Mouse (Mus musculus): ENCODE results near the gene Lamc2.

The Lamc2 gene

GRCm38 (mm10) chr1:153126491-153127381 lies 59.5 kb downstream of the Lamc2 start:
- DNase-seq, result no peak

GRCm38 (mm10) chr1:153125287-153126275 lies 60.7 kb downstream of the Lamc2 start:
- peak; percentile 21 to 39 for DNase-seq

DNA sequence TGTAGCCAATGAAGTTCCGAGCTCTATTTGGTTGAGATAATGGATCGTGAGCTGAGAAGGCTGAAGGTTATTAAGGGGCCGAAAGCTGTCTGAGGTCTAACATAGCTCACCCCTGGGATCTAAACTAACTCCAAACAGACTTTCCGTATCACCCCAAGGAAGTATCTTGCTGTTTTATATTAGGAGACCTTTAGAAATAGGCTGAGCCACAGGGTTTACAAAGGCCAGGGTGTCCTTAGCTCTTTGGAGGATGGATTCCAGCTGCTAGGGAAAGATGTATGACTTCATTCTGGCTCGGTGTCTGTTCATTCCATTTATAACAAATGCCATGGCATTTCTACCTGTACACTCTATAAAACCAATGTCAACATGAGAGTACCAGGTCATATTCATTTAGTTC lies 61.7 kb downstream of the Lamc2 start:
- no peak for DNase-seq

GRCm38 (mm10) chr1:153122764-153123163 lies 63.5 kb downstream of the Lamc2 start:
- DNase-seq, result no peak

DNA sequence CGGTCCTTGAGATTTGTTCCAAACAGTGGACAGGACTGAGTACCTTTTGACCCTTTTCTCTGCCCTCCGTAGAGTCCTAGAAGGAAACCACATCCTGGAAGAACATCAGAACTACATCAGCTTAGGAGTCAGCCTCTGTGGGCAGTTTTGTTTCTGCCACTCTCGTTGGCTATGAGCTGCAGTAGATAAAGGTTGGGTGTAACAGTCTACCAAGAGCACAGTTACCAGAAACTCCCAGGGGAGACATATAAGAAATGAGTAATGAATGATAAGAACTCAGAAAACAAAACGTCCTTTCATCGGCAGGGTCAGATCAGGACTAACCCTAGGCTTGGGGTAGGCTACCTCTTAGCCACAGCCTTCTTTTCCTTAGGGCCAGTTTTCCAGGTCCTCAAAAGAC lies 64.9 kb downstream of the Lamc2 start:
- DNase-seq, result no peak

- DNase-seq, result no peak
Measured at GRCm38 (mm10) chr1:153120544-153120943, 65.7 kb downstream of the Lamc2 start.

- no peak for DNase-seq
Measured at GRCm38 (mm10) chr1:153115315-153115714, 70.9 kb downstream of the Lamc2 start.

DNA sequence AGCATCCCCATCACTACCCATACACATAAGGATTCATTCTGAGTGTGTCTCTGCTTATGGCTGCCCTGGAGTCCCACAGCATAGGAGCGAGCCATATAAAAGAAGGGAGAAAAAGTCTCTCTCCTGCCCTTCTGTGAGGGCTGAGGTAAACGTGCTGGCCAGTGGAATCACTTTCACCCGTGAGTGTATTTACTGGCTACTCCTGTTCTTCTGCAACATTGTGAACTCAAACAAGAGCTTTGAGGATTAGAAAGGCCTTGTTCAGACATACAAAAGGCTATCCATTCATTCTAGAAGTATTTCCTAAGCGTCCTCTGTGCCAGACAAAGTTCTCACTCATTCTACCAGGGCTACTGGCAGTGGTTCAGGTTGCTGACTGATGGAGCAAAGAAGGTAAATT lies 74.7 kb downstream of the Lamc2 start:
- DNase-seq, result no peak

- DNase-seq, result no peak
Measured at GRCm38 (mm10) chr1:153109836-153110235, 76.4 kb downstream of the Lamc2 start.

- no peak for DNase-seq
Measured at GRCm38 (mm10) chr1:153109346-153109745, 76.9 kb downstream of the Lamc2 start.

DNA sequence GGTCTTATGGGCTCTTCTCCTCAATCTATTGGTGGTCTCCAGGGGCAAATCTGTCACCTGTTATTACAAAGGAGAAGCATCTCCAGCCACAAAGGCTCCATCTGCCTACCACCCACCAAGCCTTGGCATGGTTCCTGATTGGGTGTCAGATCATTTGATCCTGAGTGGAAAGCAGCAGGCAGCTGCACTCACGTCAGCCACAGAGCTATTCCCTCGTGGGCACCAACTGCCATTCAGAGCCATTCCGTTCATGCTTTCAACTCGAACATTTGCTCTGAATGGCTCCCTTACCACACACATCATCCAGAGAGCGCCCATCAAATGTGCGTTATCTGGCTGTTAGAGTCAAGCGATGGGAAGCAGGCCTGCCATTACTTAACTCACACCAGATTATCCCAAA lies 78.4 kb downstream of the Lamc2 start:
- DNase-seq, result no peak

GRCm38 (mm10) chr1:153104804-153105203 lies 81.4 kb downstream of the Lamc2 start:
- no peak for DNase-seq

GRCm38 (mm10) chr1:153103186-153103554 lies 83.1 kb downstream of the Lamc2 start:
- DNase-seq, result no peak

- DNase-seq, result no peak
Measured at GRCm38 (mm10) chr1:153102296-153103185, 83.7 kb downstream of the Lamc2 start.

- DNase-seq, result peak; percentile 38 to 76
Measured at GRCm38 (mm10) chr1:153101327-153101880, 84.8 kb downstream of the Lamc2 start.

DNA sequence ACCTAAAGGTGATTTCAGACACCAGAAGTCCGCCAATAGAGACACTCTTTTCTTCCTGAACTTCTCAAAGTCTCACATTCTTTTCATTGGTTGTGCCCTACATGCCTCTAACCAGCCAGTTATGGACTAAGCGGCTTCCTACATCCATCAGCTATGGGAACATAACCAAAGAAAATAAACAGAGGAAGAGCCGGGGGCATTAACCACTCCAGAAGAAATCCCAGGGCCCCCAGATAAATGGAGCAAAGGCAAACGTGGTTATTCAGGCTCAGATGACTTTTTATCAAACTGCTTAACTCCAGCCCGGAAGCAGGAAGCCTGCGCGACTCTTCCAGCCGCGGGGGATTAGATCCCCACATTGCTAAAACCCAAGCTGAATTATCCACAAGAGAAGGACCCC lies 85.3 kb downstream of the Lamc2 start:
- no peak for DNase-seq

GRCm38 (mm10) chr1:153098586-153098985 lies 87.7 kb downstream of the Lamc2 start:
- no peak for DNase-seq

GRCm38 (mm10) chr1:153097017-153097675 lies 89.1 kb downstream of the Lamc2 start:
- no peak for DNase-seq

DNA sequence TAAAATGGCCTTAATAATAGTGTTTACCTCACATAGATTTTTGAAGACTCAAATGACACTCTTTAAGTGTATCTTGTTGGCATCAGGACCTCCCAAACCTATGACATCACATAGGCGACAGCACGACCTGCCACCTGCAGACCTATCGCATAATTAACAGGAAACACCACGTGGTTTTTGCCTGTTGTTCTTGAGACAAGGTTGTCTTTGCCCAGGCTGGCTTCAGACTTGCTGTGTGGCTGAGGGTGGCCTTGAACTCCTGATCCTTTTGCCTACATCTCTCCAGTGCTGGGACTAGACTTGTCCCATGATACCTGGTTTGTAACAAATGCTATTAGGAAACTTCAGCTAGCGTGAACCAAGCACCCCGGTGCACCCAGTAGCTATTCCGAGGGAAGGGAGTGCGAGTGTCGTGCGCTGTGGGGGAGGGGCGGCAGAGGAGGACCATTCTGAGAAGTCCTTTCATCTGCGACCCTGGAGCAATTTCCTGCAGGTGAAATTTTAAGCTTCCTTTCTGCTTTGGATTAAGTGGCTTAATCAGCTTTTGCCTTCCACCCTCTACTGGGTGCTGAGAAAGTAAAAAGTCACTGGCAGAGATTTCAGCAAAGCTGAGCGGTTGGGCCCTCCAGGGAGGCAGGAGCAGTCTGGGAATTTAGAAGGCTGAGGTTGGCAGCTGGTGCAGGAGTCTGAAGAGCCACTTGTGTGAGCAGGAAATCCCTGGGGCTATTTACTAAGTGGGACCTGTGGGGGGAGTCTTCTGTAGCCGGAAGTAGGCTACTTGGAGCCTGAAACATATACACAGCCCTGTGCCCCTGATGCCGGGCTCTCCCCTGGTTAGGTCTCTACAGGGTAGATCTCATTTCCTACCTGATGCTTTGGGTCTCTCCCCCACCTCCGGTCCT lies 90.2 kb downstream of the Lamc2 start:
- DNase-seq, result no peak

- no peak for DNase-seq
Measured at GRCm38 (mm10) chr1:153095328-153095727, 90.9 kb downstream of the Lamc2 start.
